Mouse (Mus musculus) gastrocnemius, postnatal 10 days (tissue): Measurements from ENCODE around the gene Ttc22. TPM values are rescaled to one million over a fixed set of nuclear protein-coding genes. Genes with fewer than 3 reads are reported as not detected.

Experiments
- DNase-seq: peaks from one replicate; pipeline ENCODE4 v3.0.0; 2021; ENCODE audit warnings: mixed read lengths
- total RNA-seq, 2 experiments: library from RNA; stranded (reverse); gene quantifications; 2 replicates each; pipeline ENCODE4 v1.2.3; 2021

The Ttc22 gene
- total RNA-seq, 2 experiments from 2014 or later, result 0.16 to 0.26 TPM

GRCm38 (mm10) chr4:106663956-106664470, 41.8 kb downstream of the Ttc22 start:
- no peak for DNase-seq

- no peak for DNase-seq
These were observed 42.5 kb downstream of the Ttc22 start for GRCm38 (mm10) chr4:106664697-106665096.

GRCm38 (mm10) chr4:106665269-106665668, 43.0 kb downstream of the Ttc22 start:
- no peak for DNase-seq

GRCm38 (mm10) chr4:106665673-106666072, 43.4 kb downstream of the Ttc22 start:
- DNase-seq, result no peak

- DNase-seq, result peak; percentile 30
These were observed 44.3 kb downstream of the Ttc22 start for GRCm38 (mm10) chr4:106666546-106666945.

GRCm38 (mm10) chr4:106676749-106677148, 54.5 kb downstream of the Ttc22 start:
- no peak for DNase-seq

GRCm38 (mm10) chr4:106678442-106679118, 56.3 kb downstream of the Ttc22 start, which contains the start of gene Ttc4:
Gene Ttc4 (minus strand): TSS chr4:106678944.
- DNase-seq, result peak; percentile 94

- DNase-seq, result no peak
These were observed 56.9 kb downstream of the Ttc22 start for GRCm38 (mm10) chr4:106679152-106679551.

GRCm38 (mm10) chr4:106680955-106681354, 58.7 kb downstream of the Ttc22 start:
- no peak for DNase-seq

GRCm38 (mm10) chr4:106688636-106689296, 66.5 kb downstream of the Ttc22 start:
- DNase-seq, result no peak

Other genes starting within 250 kb of the Ttc22 start
- gene Pcsk9, start 158.1 kb upstream of the Ttc22 start, total RNA-seq, result under 1 TPM in 1 of 2 experiments, not detected in 1; 0.12 TPM
- gene Bsnd, start 130.1 kb upstream of the Ttc22 start, total RNA-seq, result under 1 TPM; 0.12 to 0.36 TPM
- 10 to 100 TPM; 15.1 to 16.9 TPM for gene Dhcr24, start 61.4 kb upstream of the Ttc22 start, total RNA-seq
- gene Lexm, start 5.2 kb upstream of the Ttc22 start, total RNA-seq, result not detected
- gene Pars2, start 28.6 kb downstream of the Ttc22 start, total RNA-seq, result 1 to 10 TPM; 3.9 to 4.5 TPM
- 10 to 100 TPM; 22.1 to 26.7 TPM for gene Ttc4, start 56.5 kb downstream of the Ttc22 start, total RNA-seq
- under 1 TPM; 0.16 to 0.47 TPM for gene Mroh7, start 108.5 kb downstream of the Ttc22 start, total RNA-seq
- gene Fam151a, start 111.5 kb downstream of the Ttc22 start, total RNA-seq, result not detected
- 1 to 10 TPM; 5.3 to 7.4 TPM for gene Acot11, start 182.6 kb downstream of the Ttc22 start, total RNA-seq